Mouse (Mus musculus): ENCODE results near the gene Adam17.

DNA sequence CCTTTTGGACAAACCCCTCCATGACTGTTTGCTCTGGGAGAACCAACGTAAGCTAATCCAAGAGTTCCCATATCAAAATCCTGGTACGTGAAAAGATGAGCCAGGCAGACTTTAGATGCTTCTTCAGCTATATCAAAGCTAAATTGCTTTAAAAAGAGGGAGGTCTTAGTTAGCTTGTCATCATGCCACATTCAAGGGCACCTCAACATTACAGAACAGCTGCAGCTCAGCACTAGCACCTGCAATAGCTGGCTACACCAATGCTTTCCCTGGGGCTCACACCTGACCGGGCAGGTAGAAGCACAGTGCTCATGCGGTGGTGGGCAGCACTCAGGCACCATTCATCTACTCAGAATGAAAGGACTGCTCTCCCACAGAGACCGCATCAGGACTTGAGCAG is 32.8 kb downstream of the Adam17 start:
- no peak for TF ChIP-seq CTCF (IDR thresholded peaks at IDR 0.05; ENCODE audit: low read depth, low read length)
- TF ChIP-seq GATA1 (IDR thresholded peaks at IDR 0.05; ENCODE audit: borderline replicate concordance, low read length), result no peak
